Mouse (Mus musculus): ENCODE data around the gene Ston2. TPM values are rescaled to one million over a fixed set of nuclear protein-coding genes. Genes with fewer than 3 reads are reported as not detected.
"Not testable (repeated sequence)": the region's sequence is repeated elsewhere in the genome, so short reads cannot be mapped to it uniquely, and the experiment has no call there.

The Ston2 gene
- polyA plus RNA-seq, 1 experiment: 12.3 TPM

- Histone ChIP-seq H3ac (ENCODE audit: control insufficient read depth, insufficient read length) (no peak overlapping the region), H3K4me2 (ENCODE audit: low read depth) (peak overlapping the region; percentile 81), H3K79me2 (ENCODE audit: control insufficient read depth, insufficient read depth) (no peaks in the 10 kb centered on the region), H3K36me3 (ENCODE audit: control insufficient read depth, insufficient read depth) (no peaks in the 10 kb centered on the region), H3K4me3 (no peak overlapping the region), H3K27me3 (ENCODE audit: control insufficient read depth, insufficient read depth, insufficient read length) (no peaks in the 10 kb centered on the region)
- no peak for TF ChIP-seq POLR2AphosphoS2 (IDR thresholded peaks at IDR 0.05; ENCODE audit: insufficient read length, low read depth)
- no peak for TF ChIP-seq REST (IDR thresholded peaks at IDR 0.05; ENCODE audit: insufficient read depth, insufficient read length)
- TF ChIP-seq E2F4 (IDR thresholded peaks at IDR 0.05; ENCODE audit: insufficient read depth): no peak
- no peak for TF ChIP-seq MAX (IDR thresholded peaks at IDR 0.05; ENCODE audit: low read depth)
- no peak for TF ChIP-seq POLR2A (IDR thresholded peaks at IDR 0.05; ENCODE audit: insufficient read length, low read depth)
- no peak for TF ChIP-seq USF1 (IDR thresholded peaks at IDR 0.05; ENCODE audit: low read depth)
- no peak for TF ChIP-seq SRF (IDR thresholded peaks at IDR 0.05; ENCODE audit: control insufficient read depth, insufficient read length, low read depth)
- no peak for TF ChIP-seq TCF12 (IDR thresholded peaks at IDR 0.05; ENCODE audit: insufficient read depth, poor library complexity, severe bottlenecking)
- TF ChIP-seq MYOG (IDR thresholded peaks at IDR 0.05; ENCODE audit: control insufficient read depth in 1 of 3, insufficient read depth in 1 of 3, insufficient read length in 2 of 3, low read depth in 2 of 3): peak in 1 of 3 experiments; percentile 65
- TF ChIP-seq TCF3 (IDR thresholded peaks at IDR 0.05; ENCODE audit: insufficient read length, low read depth): no peak
- peak in 1 of 3 experiments; percentile 52 for TF ChIP-seq MYOD1 (IDR thresholded peaks at IDR 0.05; ENCODE audit: control insufficient read depth in 1 of 3, insufficient read length in 2 of 3, low read depth in 2 of 3)
- TF ChIP-seq CEBPB (IDR thresholded peaks at IDR 0.05; ENCODE audit: insufficient read depth, poor library complexity, severe bottlenecking): no peak
Observed at GRCm38 (mm10) chr12:91748241-91748865, 39.8 kb downstream of the Ston2 start.

GRCm38 (mm10) chr12:91746839-91747238 is 41.3 kb downstream of the Ston2 start:
- H3ac ChIP-seq (ENCODE audit: control insufficient read depth, insufficient read length); H3K36me3 ChIP-seq (ENCODE audit: control insufficient read depth, insufficient read depth); H3K4me3 ChIP-seq; H3K4me2 ChIP-seq (ENCODE audit: low read depth); H3K79me2 ChIP-seq (ENCODE audit: control insufficient read depth, insufficient read depth); H3K27me3 ChIP-seq (ENCODE audit: control insufficient read depth, insufficient read depth, insufficient read length): not testable (repeated sequence)

GRCm38 (mm10) chr12:91745758-91746290 is 42.4 kb downstream of the Ston2 start:
- Histone ChIP-seq H3K4me3 (no peak overlapping the region), H3K4me2 (ENCODE audit: low read depth) (peak overlapping the region; percentile 83), H3K27me3 (ENCODE audit: control insufficient read depth, insufficient read depth, insufficient read length) (no peaks in the 10 kb centered on the region), H3K79me2 (ENCODE audit: control insufficient read depth, insufficient read depth) (no peaks in the 10 kb centered on the region), H3K36me3 (ENCODE audit: control insufficient read depth, insufficient read depth) (no peaks in the 10 kb centered on the region), H3ac (ENCODE audit: control insufficient read depth, insufficient read length) (no peak overlapping the region)
- TF ChIP-seq E2F4 (IDR thresholded peaks at IDR 0.05; ENCODE audit: insufficient read depth): no peak
- no peak for TF ChIP-seq POLR2AphosphoS2 (IDR thresholded peaks at IDR 0.05; ENCODE audit: insufficient read length, low read depth)
- peak; percentile 72 for TF ChIP-seq TCF12 (IDR thresholded peaks at IDR 0.05; ENCODE audit: insufficient read depth, poor library complexity, severe bottlenecking)
- TF ChIP-seq POLR2A (IDR thresholded peaks at IDR 0.05; ENCODE audit: insufficient read length, low read depth): no peak
- TF ChIP-seq MYOG (IDR thresholded peaks at IDR 0.05; ENCODE audit: control insufficient read depth in 1 of 3, insufficient read depth in 1 of 3, insufficient read length in 2 of 3, low read depth in 2 of 3): peak in 2 of 3 experiments; percentile 73 to 89
- TF ChIP-seq TCF3 (IDR thresholded peaks at IDR 0.05; ENCODE audit: insufficient read length, low read depth): no peak
- peak; percentile 53 for TF ChIP-seq SRF (IDR thresholded peaks at IDR 0.05; ENCODE audit: control insufficient read depth, insufficient read length, low read depth)
- TF ChIP-seq CEBPB (IDR thresholded peaks at IDR 0.05; ENCODE audit: insufficient read depth, poor library complexity, severe bottlenecking): peak; percentile 25; the same call in 1 of the 2 replicates
- peak; percentile 27 to 89 (median 85) for TF ChIP-seq MYOD1 (IDR thresholded peaks at IDR 0.05; ENCODE audit: control insufficient read depth in 1 of 3, insufficient read length in 2 of 3, low read depth in 2 of 3)
- no peak for TF ChIP-seq REST (IDR thresholded peaks at IDR 0.05; ENCODE audit: insufficient read depth, insufficient read length)

- Histone ChIP-seq H3K27me3 (ENCODE audit: control insufficient read depth, insufficient read depth, insufficient read length) (no peaks in the 10 kb centered on the region), H3K4me2 (ENCODE audit: low read depth) (no peak overlapping the region), H3K4me3 (no peak overlapping the region), H3K36me3 (ENCODE audit: control insufficient read depth, insufficient read depth) (no peaks in the 10 kb centered on the region), H3K79me2 (ENCODE audit: control insufficient read depth, insufficient read depth) (no peaks in the 10 kb centered on the region), H3ac (ENCODE audit: control insufficient read depth, insufficient read length) (no peak overlapping the region)
- TF ChIP-seq MYOG (IDR thresholded peaks at IDR 0.05; ENCODE audit: control insufficient read depth in 1 of 3, insufficient read depth in 1 of 3, insufficient read length in 2 of 3, low read depth in 2 of 3) (no peak), TCF3 (IDR thresholded peaks at IDR 0.05; ENCODE audit: insufficient read length, low read depth) (no peak), E2F4 (IDR thresholded peaks at IDR 0.05; ENCODE audit: insufficient read depth) (no peak), MYOD1 (IDR thresholded peaks at IDR 0.05; ENCODE audit: control insufficient read depth in 1 of 3, insufficient read length in 2 of 3, low read depth in 2 of 3) (no peak), USF1 (IDR thresholded peaks at IDR 0.05; ENCODE audit: low read depth) (no peak), POLR2A (IDR thresholded peaks at IDR 0.05; ENCODE audit: insufficient read length, low read depth) (no peak), CEBPB (IDR thresholded peaks at IDR 0.05; ENCODE audit: insufficient read depth, poor library complexity, severe bottlenecking) (no peak), TCF12 (IDR thresholded peaks at IDR 0.05; ENCODE audit: insufficient read depth, poor library complexity, severe bottlenecking) (no peak), MAX (IDR thresholded peaks at IDR 0.05; ENCODE audit: low read depth) (no peak), SRF (IDR thresholded peaks at IDR 0.05; ENCODE audit: control insufficient read depth, insufficient read length, low read depth) (no peak), POLR2AphosphoS2 (IDR thresholded peaks at IDR 0.05; ENCODE audit: insufficient read length, low read depth) (no peak), REST (IDR thresholded peaks at IDR 0.05; ENCODE audit: insufficient read depth, insufficient read length) (no peak)
Observed at GRCm38 (mm10) chr12:91744091-91744490, 44.1 kb downstream of the Ston2 start.

GRCm38 (mm10) chr12:91742916-91743315 is 45.3 kb downstream of the Ston2 start:
- Histone ChIP-seq H3K4me2 (ENCODE audit: low read depth) (no peak overlapping the region), H3K27me3 (ENCODE audit: control insufficient read depth, insufficient read depth, insufficient read length) (no peaks in the 10 kb centered on the region), H3ac (ENCODE audit: control insufficient read depth, insufficient read length) (no peak overlapping the region), H3K79me2 (ENCODE audit: control insufficient read depth, insufficient read depth) (no peaks in the 10 kb centered on the region), H3K4me3 (no peak overlapping the region), H3K36me3 (ENCODE audit: control insufficient read depth, insufficient read depth) (no peaks in the 10 kb centered on the region)
- TF ChIP-seq POLR2AphosphoS2 (IDR thresholded peaks at IDR 0.05; ENCODE audit: insufficient read length, low read depth): no peak
- no peak for TF ChIP-seq REST (IDR thresholded peaks at IDR 0.05; ENCODE audit: insufficient read depth, insufficient read length)
- no peak for TF ChIP-seq POLR2A (IDR thresholded peaks at IDR 0.05; ENCODE audit: insufficient read length, low read depth)
- TF ChIP-seq E2F4 (IDR thresholded peaks at IDR 0.05; ENCODE audit: insufficient read depth): no peak
- no peak for TF ChIP-seq MYOD1 (IDR thresholded peaks at IDR 0.05; ENCODE audit: control insufficient read depth in 1 of 3, insufficient read length in 2 of 3, low read depth in 2 of 3)
- no peak for TF ChIP-seq TCF3 (IDR thresholded peaks at IDR 0.05; ENCODE audit: insufficient read length, low read depth)
- TF ChIP-seq TCF12 (IDR thresholded peaks at IDR 0.05; ENCODE audit: insufficient read depth, poor library complexity, severe bottlenecking): no peak
- no peak for TF ChIP-seq USF1 (IDR thresholded peaks at IDR 0.05; ENCODE audit: low read depth)
- TF ChIP-seq MAX (IDR thresholded peaks at IDR 0.05; ENCODE audit: low read depth): no peak
- no peak for TF ChIP-seq MYOG (IDR thresholded peaks at IDR 0.05; ENCODE audit: control insufficient read depth in 1 of 3, insufficient read depth in 1 of 3, insufficient read length in 2 of 3, low read depth in 2 of 3)
- no peak for TF ChIP-seq CEBPB (IDR thresholded peaks at IDR 0.05; ENCODE audit: insufficient read depth, poor library complexity, severe bottlenecking)
- no peak for TF ChIP-seq SRF (IDR thresholded peaks at IDR 0.05; ENCODE audit: control insufficient read depth, insufficient read length, low read depth)
